Mouse (Mus musculus) G1E (cell line): ENCODE measurements at regions not wholly inside any gene's neighbourhood (a gene's known extent, or its start where the extent isn't known, plus 50 kb on each side); places are given as distances from the start of the nearest gene placed in this dataset.

ENCODE experiments used
- ATAC-seq: 2 replicates; pipeline ENCODE4 v1.8.0; 2016; ENCODE audit warnings: mild to moderate bottlenecking; ENCODE audit not compliant: insufficient number of reproducible peaks, poor library complexity, low FRiP score, severe bottlenecking; ENCODE audit errors: extremely low read depth
- DNase-seq: peaks from one replicate; pipeline ENCODE4 v3.0.0; 2012; ENCODE audit warnings: low spot score
- H3K27me3 ChIP-seq: 2 replicates; pipeline ENCODE4 v1.6.1; 2012; ENCODE audit warnings: mild to moderate bottlenecking, low read length, inconsistent platforms; ENCODE audit not compliant: insufficient read depth
- H3K36me3 ChIP-seq: replicated peaks from 2 replicates; pipeline ENCODE3; 2012; ENCODE audit warnings: mild to moderate bottlenecking, inconsistent platforms
- H3K4me1 ChIP-seq: 2 replicates; pipeline ENCODE4 v1.6.1; 2012; ENCODE audit warnings: low read depth, low read length, inconsistent platforms, mixed read lengths; ENCODE audit not compliant: insufficient read depth
- H3K4me3 ChIP-seq: 2 replicates; pipeline ENCODE4 v1.5.1; 2012; ENCODE audit warnings: low read depth, mild to moderate bottlenecking, inconsistent platforms, low read length, moderate library complexity, mixed read lengths
- H3K9me3 ChIP-seq: replicated peaks from 2 replicates; pipeline ENCODE4 v1.6.1; 2012; ENCODE audit warnings: inconsistent platforms
- CTCF ChIP-seq: IDR thresholded peaks from 2 replicates; pipeline ENCODE4 v1.5.1; 2012; ENCODE audit warnings: low read depth, low read length, inconsistent platforms, mixed read lengths
- GATA1 ChIP-seq: IDR thresholded peaks from 2 replicates; pipeline ENCODE4 v1.6.1; 2012; ENCODE audit warnings: borderline replicate concordance, low read length, inconsistent platforms, mixed read lengths
- GATA2 ChIP-seq: IDR thresholded peaks from 2 replicates; pipeline ENCODE4 v1.6.1; 2012; ENCODE audit warnings: low read depth, low read length, inconsistent platforms, borderline replicate concordance
- POLR2AphosphoS5 ChIP-seq: IDR thresholded peaks from 2 replicates; pipeline ENCODE4 v1.6.1; 2012; ENCODE audit warnings: low read depth, low read length, inconsistent platforms; ENCODE audit not compliant: insufficient replicate concordance
- TAL1 ChIP-seq: conservative IDR thresholded peaks from 2 replicates; pipeline ENCODE4 v1.6.1; 2012; ENCODE audit warnings: low read depth, low read length, inconsistent platforms, mixed read lengths

GRCm38 (mm10) chr9:13933404-13933803, 105.9 kb downstream of the Fam76b start:
- H3K4me1 ChIP-seq, result no peaks in the 10 kb centered on the region
- H3K4me3 ChIP-seq, result no peak overlapping the region
- H3K9me3 ChIP-seq, result no peaks in the 10 kb centered on the region
- DNase-seq (no peak), ATAC-seq (no peak)
- H3K27me3 ChIP-seq, result no peaks in the 10 kb centered on the region
- no peaks in the 10 kb centered on the region for H3K36me3 ChIP-seq
- no peak for TF ChIP-seq GATA2
- TF ChIP-seq CTCF, result no peak
- TF ChIP-seq GATA1, result no peak
- no peak for TF ChIP-seq TAL1
- TF ChIP-seq POLR2AphosphoS5, result no peak

- Histone ChIP-seq H3K36me3 (no peaks in the 10 kb centered on the region), H3K4me3 (no peak overlapping the region)
These were observed 109.8 kb downstream of the Fam76b start for GRCm38 (mm10) chr9:13937301-13937700.

GRCm38 (mm10) chr9:13946519-13946918, 119.0 kb downstream of the Fam76b start:
- ATAC-seq (no peak), DNase-seq (no peak)
- no peaks in the 10 kb centered on the region for H3K4me1 ChIP-seq
- TF ChIP-seq TAL1 (no peak), GATA1 (no peak), POLR2AphosphoS5 (no peak), CTCF (no peak), GATA2 (no peak)
- no peaks in the 10 kb centered on the region for H3K27me3 ChIP-seq
- H3K9me3 ChIP-seq, result no peaks in the 10 kb centered on the region
- H3K4me3 ChIP-seq, result no peak overlapping the region
- no peaks in the 10 kb centered on the region for H3K36me3 ChIP-seq

More at GRCm38 (mm10) chr9:13937301-13937700, 109.8 kb downstream of the Fam76b start:
- no peaks in the 10 kb centered on the region for H3K9me3 ChIP-seq
- H3K27me3 ChIP-seq, result no peaks in the 10 kb centered on the region
- no peaks in the 10 kb centered on the region for H3K4me1 ChIP-seq
- DNase-seq, result no peak
- no peak for ATAC-seq
- TF ChIP-seq POLR2AphosphoS5 (no peak), GATA1 (no peak), GATA2 (no peak), CTCF (no peak), TAL1 (no peak)

- DNase-seq (no peak), ATAC-seq (no peak)
- Histone ChIP-seq H3K36me3 (no peaks in the 10 kb centered on the region), H3K9me3 (no peaks in the 10 kb centered on the region), H3K27me3 (no peaks in the 10 kb centered on the region), H3K4me3 (no peak overlapping the region), H3K4me1 (no peaks in the 10 kb centered on the region)
- TF ChIP-seq POLR2AphosphoS5, result no peak
- TF ChIP-seq GATA2, result no peak
- TF ChIP-seq GATA1, result no peak
- no peak for TF ChIP-seq TAL1
- TF ChIP-seq CTCF, result no peak
These were observed 124.6 kb downstream of the Fam76b start for GRCm38 (mm10) chr9:13952157-13952556.

GRCm38 (mm10) chr9:13963140-13963763, 135.7 kb downstream of the Fam76b start:
- TF ChIP-seq CTCF (no peak), POLR2AphosphoS5 (no peak), GATA2 (no peak), GATA1 (no peak), TAL1 (no peak)
- Histone ChIP-seq H3K4me3 (no peak overlapping the region), H3K4me1 (no peaks in the 10 kb centered on the region), H3K36me3 (no peaks in the 10 kb centered on the region), H3K9me3 (no peaks in the 10 kb centered on the region), H3K27me3 (peaks cover 3% of the 10 kb centered on the region; the same call in 1 of the 2 replicates)
- no peak for ATAC-seq
- no peak for DNase-seq

- no peaks in the 10 kb centered on the region for H3K9me3 ChIP-seq
- H3K36me3 ChIP-seq, result no peaks in the 10 kb centered on the region
- no peaks in the 10 kb centered on the region for H3K4me1 ChIP-seq
- TF ChIP-seq GATA1 (no peak), GATA2 (no peak), POLR2AphosphoS5 (no peak), CTCF (no peak), TAL1 (no peak)
- ATAC-seq, result no peak
- peaks cover 2% of the 10 kb centered on the region; the same call in 1 of the 2 replicates for H3K27me3 ChIP-seq
- DNase-seq, result no peak
- H3K4me3 ChIP-seq, result no peak overlapping the region
These were observed 136.3 kb downstream of the Fam76b start for GRCm38 (mm10) chr9:13963796-13964195.
